Mouse (Mus musculus) cortical plate, adult 2 months (tissue): Measurements from ENCODE around the gene Efcab5.

Source experiments
- CTCF ChIP-seq: fragments of 200-500 bp; IDR thresholded peaks from 2 replicates; pipeline ENCODE4 v1.5.1; 2011; ENCODE audit warnings: mild to moderate bottlenecking, control low read depth, low read length; ENCODE audit not compliant: insufficient read depth; ENCODE audit errors: extremely low read depth
- POLR2A ChIP-seq: fragments of 200-500 bp; IDR thresholded peaks from 2 replicates; pipeline ENCODE4 v1.6.1; 2011; ENCODE audit warnings: mild to moderate bottlenecking, low read length, control low read depth; ENCODE audit not compliant: insufficient read depth; ENCODE audit errors: extremely low read depth

GRCm38 (mm10) chr11:77182616-77183015 is 6.2 kb downstream of the Efcab5 start:
- TF ChIP-seq CTCF: no peak
- no peak for TF ChIP-seq POLR2A
